Comparison of ENCODE assay signal across 8 mouse cellular contexts in the genomic region with DNA sequence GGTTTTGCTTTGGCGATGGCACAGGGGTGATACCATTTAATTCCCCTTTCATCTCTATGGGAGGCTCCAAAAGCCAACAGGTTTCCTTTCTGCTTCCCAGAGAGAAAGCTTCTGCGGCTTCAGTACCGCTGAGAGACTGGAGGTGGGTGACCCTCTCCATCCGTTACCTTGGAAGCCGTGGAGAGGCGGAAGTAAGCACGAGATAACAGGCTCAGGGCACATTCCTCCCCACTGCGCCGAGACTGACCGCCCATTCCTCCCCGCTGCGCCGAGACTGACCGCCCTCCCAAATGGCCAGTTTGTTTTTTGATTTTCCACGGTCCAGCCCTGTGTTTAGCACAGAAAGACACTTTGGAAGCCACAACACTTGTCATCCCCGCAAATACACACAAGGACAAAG. TPM values are rescaled to one million over a fixed set of nuclear protein-coding genes. Genes with fewer than 3 reads are reported as not detected.
A peak's percentile ranks its signal among the peaks of the same experiment; 100 is the strongest.
DNase-seq lines count a peak whose midpoint lies in the region; ATAC-seq lines count a peak whose summit lies in the region.

No protein-coding gene starts in this region.

- H3K4me2 ChIP-seq in forebrain, embryonic 16.5 days (ENCODE audit: low read length), result peak overlapping the region; percentile 29
- peak overlapping the region; percentile 53 for H3K4me2 ChIP-seq in limb, embryonic 12.5 days
- peak overlapping the region; percentile 48 for H3K4me2 ChIP-seq in midbrain, embryonic 15.5 days

- WGBS in forebrain, embryonic 16.5 days, result 4% methylated on average over 16 of the region's 16 CpGs
- WGBS in limb, embryonic 12.5 days, result 2% methylated on average over 16 of the region's 16 CpGs
- WGBS in midbrain, embryonic 15.5 days, result under 1% methylated on average over 16 of the region's 16 CpGs

- H3K9me3 ChIP-seq in forebrain, embryonic 16.5 days (ENCODE audit: control insufficient read depth, low read length), result no peaks in the 10 kb centered on the region
- H3K9me3 ChIP-seq in limb, embryonic 12.5 days, result no peaks in the 10 kb centered on the region
- H3K9me3 ChIP-seq in midbrain, embryonic 15.5 days, result no peaks in the 10 kb centered on the region

- H3K4me1 ChIP-seq in forebrain, embryonic 16.5 days (replicated peaks; ENCODE audit: control insufficient read depth, insufficient read depth, low read length), result peaks cover 42% of the 10 kb centered on the region
- H3K4me1 ChIP-seq in limb, embryonic 12.5 days (replicated peaks), result peaks cover 21% of the 10 kb centered on the region
- H3K4me1 ChIP-seq in midbrain, embryonic 15.5 days, result peaks cover 29% of the 10 kb centered on the region

- peak; percentile 15 for DNase-seq in adrenal gland, postnatal 10 days
- DNase-seq in adrenal gland, postnatal 4 days (ENCODE audit: low spot score in 2 of 2), result no peak
- DNase-seq in left cerebral cortex, postnatal 14 days (ENCODE audit: low spot score in 2 of 2), result no peak
- DNase-seq in right cerebral cortex, adult 18-20 months, result no peak
- no peak for DNase-seq in cerebellum, adult 9-11 months

- ATAC-seq in forebrain, embryonic 16.5 days, result no peak
- ATAC-seq in limb, embryonic 12.5 days (ENCODE audit: insufficient number of reproducible peaks, insufficient read depth, low FRiP score, low TSS enrichment, low read depth), result no peak
- no peak for ATAC-seq in midbrain, embryonic 15.5 days (replicated peaks)

- H3K4me3 ChIP-seq in forebrain, embryonic 16.5 days (replicated peaks; ENCODE audit: low read length), result 0 out of 2 replicates have a peak overlapping the region, but pooled peaks have one; percentile 15
- H3K4me3 ChIP-seq in limb, embryonic 12.5 days (replicated peaks), result peak overlapping the region; percentile 26
- peak overlapping the region; percentile 17 for H3K4me3 ChIP-seq in midbrain, embryonic 15.5 days

- peaks cover 21% of the 10 kb centered on the region for H3K27me3 ChIP-seq in forebrain, embryonic 16.5 days (replicated peaks; ENCODE audit: control insufficient read depth, insufficient read depth, low read length)
- peaks cover 42% of the 10 kb centered on the region for H3K27me3 ChIP-seq in limb, embryonic 12.5 days
- H3K27me3 ChIP-seq in midbrain, embryonic 15.5 days (replicated peaks), result peaks cover 58% of the 10 kb centered on the region

- H3K36me3 ChIP-seq in forebrain, embryonic 16.5 days (ENCODE audit: control insufficient read depth, insufficient read depth), result no peaks in the 10 kb centered on the region
- no peaks in the 10 kb centered on the region for H3K36me3 ChIP-seq in limb, embryonic 12.5 days
- no peaks in the 10 kb centered on the region for H3K36me3 ChIP-seq in midbrain, embryonic 15.5 days (replicated peaks)

- intact Hi-C loops in left cerebral cortex, postnatal 14 days (cut with DNase I), result loop anchor here (5.0 kb wide), 1 partner anchor 52 kb away; no protein-coding TSS in a partner anchor

- H3K9ac ChIP-seq in forebrain, embryonic 16.5 days (replicated peaks; ENCODE audit: low read depth, low read length), result no peak overlapping the region
- no peak overlapping the region; the same call in 1 of the 2 replicates for H3K9ac ChIP-seq in limb, embryonic 12.5 days (replicated peaks)
- H3K9ac ChIP-seq in midbrain, embryonic 15.5 days, result no peak overlapping the region

- no peak overlapping the region for H3K27ac ChIP-seq in forebrain, embryonic 16.5 days (ENCODE audit: low read length)
- H3K27ac ChIP-seq in limb, embryonic 12.5 days, result no peak overlapping the region
- H3K27ac ChIP-seq in midbrain, embryonic 15.5 days, result no peak overlapping the region

RNA-seq across cellular contexts. Expression of a gene that starts 55.4 kb away (rescaled TPM):
- not detected for total RNA-seq in adrenal gland, postnatal 10 days (2021)
- total RNA-seq in adrenal gland, postnatal 4 days (2021), result under 1 TPM in 1 of 2 experiments, not detected in 1; 0.11 TPM
- polyA plus RNA-seq in forebrain, embryonic 16.5 days (2015; fragmentation: Nextera tagmentation; extraction: Ambion mirVana), result 4.7 and 5.7 TPM in 2 replicates
- polyA plus RNA-seq in limb, embryonic 12.5 days (2016; fragmentation: Nextera tagmentation; extraction: Ambion mirVana), result 0.13 TPM in 1 of 2 replicates, not detected in the other
- polyA plus RNA-seq in midbrain, embryonic 15.5 days (2015; fragmentation: Nextera tagmentation; extraction: Ambion mirVana), result 10.4 and 10.7 TPM in 2 replicates
- total RNA-seq in left cerebral cortex, postnatal 14 days (2021), result 10 to 100 TPM; 26.2 to 33.7 TPM

Comparison
In these comparisons a context has a peak if more than half of its experiments do, and no peak if none do; other contexts are left out.
1. RNA of a gene that starts 55.4 kb away (total RNA-seq): 26.2 to 33.7 TPM in left cerebral cortex, postnatal 14 days; 0.11 TPM in adrenal gland, postnatal 4 days and not detected in adrenal gland, postnatal 10 days; every median in the first group is over 10 times any median in the second.
2. Peak in every context shown above with its lines, with median percentiles within 50 percentile points of each other: H3K4me2 ChIP-seq and H3K4me3 ChIP-seq.